In the genomic region with DNA sequence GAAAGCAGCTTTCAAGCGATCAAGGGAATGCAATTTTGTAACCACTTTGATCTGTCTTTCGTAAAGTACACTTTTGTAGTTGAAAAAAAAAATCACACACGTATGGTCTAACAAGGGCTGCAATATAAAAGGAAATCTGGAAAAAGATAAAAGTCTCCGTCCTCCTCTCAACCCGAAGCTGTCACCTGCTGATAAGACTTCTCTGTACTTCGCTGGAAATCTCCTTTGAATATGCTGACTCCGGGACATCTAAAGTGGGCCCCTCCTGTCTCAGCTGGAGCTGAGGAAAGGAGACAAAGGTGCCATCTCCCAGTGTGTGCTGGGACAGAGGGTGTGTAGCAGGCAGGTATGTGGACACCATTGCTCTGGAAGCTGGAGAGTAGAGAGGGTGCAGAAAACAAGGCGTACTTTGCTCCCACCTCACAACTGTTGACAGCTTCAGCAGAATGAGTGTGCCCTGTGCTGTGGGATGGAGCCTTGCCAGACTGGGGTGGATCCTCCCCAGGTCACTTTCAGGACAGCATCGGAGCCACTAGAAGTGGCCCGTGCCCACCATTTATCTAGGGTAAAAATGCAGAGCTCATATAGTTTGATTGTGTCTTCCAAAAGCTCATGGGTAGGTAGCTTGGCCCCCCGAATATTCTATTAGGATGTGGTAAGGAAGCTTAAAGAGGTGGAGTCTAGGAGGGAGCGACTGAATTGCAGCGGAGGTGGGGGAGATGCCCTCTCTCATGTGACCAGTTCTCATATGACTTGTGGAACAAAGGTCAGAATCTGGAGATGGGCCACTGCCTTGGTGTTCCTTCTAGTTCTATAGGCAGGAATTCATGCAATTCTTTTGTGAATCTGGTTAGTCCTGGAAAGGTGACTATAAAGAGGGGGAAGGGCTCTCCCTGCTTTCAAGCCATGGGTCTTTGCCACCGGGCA, we compare ENCODE assay signal across 14 mouse cellular contexts.
DNase-seq lines count a peak whose midpoint lies in the region; ATAC-seq and TF ChIP-seq lines count a peak whose summit lies in the region.
"Had no signal": no experiment of that assay in that cellular context is flagged by ENCODE, and none has a peak within 500 bp of the region (broad histone marks: within the 10 kb centered on the region; RNA-seq: fewer than 3 reads in every experiment).

No protein-coding gene starts in this region.

- H3K79me2 ChIP-seq in liver, adult 2 months (ENCODE audit: control insufficient read depth, insufficient read depth, low read length), result no peaks in the 10 kb centered on the region

- DNase-seq in liver, adult 2 months (ENCODE audit: extremely low read depth, low read depth, low spot score), result peak; percentile 12
- peak; percentile 9 for DNase-seq in brain, embryonic 14.5 days (ENCODE audit: low read depth)
- peak; percentile 54 for DNase-seq in heart, postnatal 4 days
- peak; percentile 57 for DNase-seq in kidney, postnatal 14 days
- no peak for DNase-seq in left cerebral cortex, adult 11 months (ENCODE audit: low spot score)
- no peak for DNase-seq in thymus, postnatal 0 days (ENCODE audit: low spot score)
- DNase-seq in cerebellum, postnatal 4 days (ENCODE audit: low spot score in 2 of 2), result no peak
- DNase-seq: cerebellum, adult 18-20 months; embryo, embryonic 11 days; lung, embryonic 14.5 days; right cerebral cortex, postnatal 25 days had no signal

- TF ChIP-seq CTCF in liver, adult 2 months (IDR thresholded peaks at IDR 0.05; ENCODE audit: low read depth, low read length), result no peak
- no peak for TF ChIP-seq CTCF in brain, embryonic 14.5 days (IDR thresholded peaks at IDR 0.05; ENCODE audit: borderline replicate concordance, extremely low read depth, insufficient read depth, insufficient read length)

- H3K4me2 ChIP-seq in liver, embryonic 12.5 days, result no peak overlapping the region
- H3K4me2 ChIP-seq: limb, embryonic 12.5 days; lung, embryonic 14.5 days had no signal

- no peaks in the 10 kb centered on the region for H3K4me1 ChIP-seq in liver, adult 2 months (ENCODE audit: control insufficient read depth, insufficient read depth, low read length)
- H3K4me1 ChIP-seq in liver, embryonic 12.5 days, result no peaks in the 10 kb centered on the region; the same call in 1 of the 2 replicates

- no peak for TF ChIP-seq POLR2A in liver, adult 2 months (IDR thresholded peaks at IDR 0.05; ENCODE audit: extremely low read depth, insufficient read depth, low read length)
- no peak for TF ChIP-seq POLR2A in brain, embryonic 14.5 days (IDR thresholded peaks at IDR 0.05; ENCODE audit: borderline replicate concordance, extremely low read depth, insufficient read depth, insufficient read length, poor library complexity, severe bottlenecking)

- H3K36me3 ChIP-seq in liver, adult 2 months (ENCODE audit: control insufficient read depth, insufficient read depth, low read length), result no peaks in the 10 kb centered on the region
- no peaks in the 10 kb centered on the region for H3K36me3 ChIP-seq in liver, embryonic 12.5 days
- H3K36me3 ChIP-seq: limb, embryonic 12.5 days had no signal

- no peak for ATAC-seq in liver, embryonic 12.5 days
- ATAC-seq: forebrain, embryonic 16.5 days had no signal

- no peak overlapping the region for H3K4me3 ChIP-seq in liver, adult 2 months (ENCODE audit: insufficient read depth, low read depth, low read length)
- H3K4me3 ChIP-seq in liver, embryonic 12.5 days, result no peak overlapping the region
- H3K4me3 ChIP-seq: limb, embryonic 12.5 days had no signal

- no peaks in the 10 kb centered on the region for H3K9me3 ChIP-seq in liver, embryonic 12.5 days (replicated peaks)
- H3K9me3 ChIP-seq: limb, embryonic 12.5 days had no signal

- 73% methylated on average over 14 of the region's 14 CpGs for WGBS in liver, adult 2 months
- WGBS in liver, embryonic 12.5 days (ENCODE audit: insufficient replicate concordance), result 38% methylated on average over 14 of the region's 14 CpGs

- no peak overlapping the region for H3K9ac ChIP-seq in liver, adult 2 months (ENCODE audit: low read depth, low read length)
- no peak overlapping the region for H3K9ac ChIP-seq in liver, embryonic 12.5 days
- H3K9ac ChIP-seq: limb, embryonic 12.5 days; lung, embryonic 14.5 days had no signal

- no peaks in the 10 kb centered on the region for H3K27me3 ChIP-seq in liver, adult 2 months (ENCODE audit: control insufficient read depth, insufficient read depth, low read length)
- H3K27me3 ChIP-seq in liver, embryonic 12.5 days (replicated peaks), result 0 out of 2 replicates have a peak, but pooled peaks cover 8% of the 10 kb centered on the region
- H3K27me3 ChIP-seq: limb, embryonic 12.5 days had no signal

- no peak overlapping the region for H3K27ac ChIP-seq in liver, adult 2 months (replicated peaks; ENCODE audit: insufficient read depth, low read depth, low read length)
- H3K27ac ChIP-seq in liver, embryonic 12.5 days, result no peak overlapping the region
- H3K27ac ChIP-seq: limb, embryonic 12.5 days had no signal

Comparison
In these comparisons a context has a peak if more than half of its experiments do, and no peak if none do; other contexts are left out.
1. DNase-seq: peak in liver, adult 2 months (single experiment), brain, embryonic 14.5 days (single experiment), heart, postnatal 4 days (single experiment) and kidney, postnatal 14 days (single experiment); none in left cerebral cortex, adult 11 months (single experiment), thymus, postnatal 0 days (single experiment) and cerebellum, postnatal 4 days (0 of 2).